Mouse (Mus musculus): ENCODE results near the gene Iqsec1.

GRCm38 (mm10) chr6:90728491-90728931 is 260.0 kb downstream of the Iqsec1 start:
- TF ChIP-seq GATA1 (IDR thresholded peaks at IDR 0.05; ENCODE audit: borderline replicate concordance, low read length) (no peak), FLI1 (IDR thresholded peaks at IDR 0.05; ENCODE audit: low read length) (no peak)

Data from megakaryocyte, embryonic 14.5 days (primary cell).